Mouse (Mus musculus): ENCODE measurements at regions not wholly inside any gene's neighbourhood (a gene's known extent, or its start where the extent isn't known, plus 50 kb on each side); places are given as distances from the start of the nearest gene placed in this dataset.

DNA sequence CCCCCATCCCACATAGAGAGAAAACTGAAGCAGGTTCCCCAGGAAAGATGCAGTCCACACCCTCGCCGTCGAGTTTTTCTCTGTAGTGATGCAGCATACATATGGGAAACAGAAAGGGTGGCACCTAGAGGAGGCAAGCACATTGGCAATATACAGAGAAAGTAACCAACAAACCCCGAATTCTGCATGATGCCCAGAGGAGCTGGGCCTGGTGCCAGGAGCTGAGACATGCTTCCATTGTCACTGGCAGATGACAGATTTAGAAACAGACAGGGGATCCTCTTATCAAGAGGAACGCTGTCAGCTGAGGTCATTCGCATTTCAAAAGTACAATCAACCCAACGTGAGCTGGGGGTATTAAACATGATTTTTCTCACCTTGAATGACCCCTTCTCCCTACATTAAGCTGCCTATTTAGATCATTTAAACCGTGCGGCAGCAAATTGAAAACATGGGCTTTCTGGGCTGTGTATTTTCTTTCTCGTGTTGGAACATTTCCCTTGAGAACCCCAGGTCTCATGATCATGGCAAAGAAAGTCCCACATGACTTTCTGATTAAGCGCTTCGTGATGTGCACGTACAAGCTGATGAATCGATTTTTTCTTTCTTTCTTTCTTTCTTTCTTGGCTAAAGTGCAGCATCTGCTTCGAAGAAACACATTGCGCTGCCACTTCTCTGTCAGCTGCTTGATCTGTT lies 118.4 kb upstream of the Rnaseh2b start:
- no peak overlapping the region; the same call in 1 of the 2 replicates for H3K4me2 ChIP-seq (ENCODE audit: low read depth, low read length)
- H3K36me3 ChIP-seq (ENCODE audit: control insufficient read depth, insufficient read depth, low read length), result no peaks in the 10 kb centered on the region
- ATAC-seq (ENCODE audit: low read depth), result no peak
- 37% methylated on average over 16 of the region's 16 CpGs for WGBS
- no peaks in the 10 kb centered on the region for H3K9me3 ChIP-seq (ENCODE audit: control insufficient read depth, low read length)
- H3K27ac ChIP-seq (replicated peaks; ENCODE audit: low read depth, low read length), result peak overlapping the region; percentile 61
- no peak overlapping the region for H3K9ac ChIP-seq (ENCODE audit: low read depth, low read length)
- H3K4me1 ChIP-seq (ENCODE audit: control insufficient read depth, insufficient read depth, low read length), result peaks cover 35% of the 10 kb centered on the region
- H3K27me3 ChIP-seq (replicated peaks; ENCODE audit: control insufficient read depth, insufficient read depth, low read length), result no peaks in the 10 kb centered on the region
- peak; percentile 68 for DNase-seq (ENCODE audit: low spot score)
- no peak overlapping the region for H3K4me3 ChIP-seq (ENCODE audit: low read depth, low read length)

DNA sequence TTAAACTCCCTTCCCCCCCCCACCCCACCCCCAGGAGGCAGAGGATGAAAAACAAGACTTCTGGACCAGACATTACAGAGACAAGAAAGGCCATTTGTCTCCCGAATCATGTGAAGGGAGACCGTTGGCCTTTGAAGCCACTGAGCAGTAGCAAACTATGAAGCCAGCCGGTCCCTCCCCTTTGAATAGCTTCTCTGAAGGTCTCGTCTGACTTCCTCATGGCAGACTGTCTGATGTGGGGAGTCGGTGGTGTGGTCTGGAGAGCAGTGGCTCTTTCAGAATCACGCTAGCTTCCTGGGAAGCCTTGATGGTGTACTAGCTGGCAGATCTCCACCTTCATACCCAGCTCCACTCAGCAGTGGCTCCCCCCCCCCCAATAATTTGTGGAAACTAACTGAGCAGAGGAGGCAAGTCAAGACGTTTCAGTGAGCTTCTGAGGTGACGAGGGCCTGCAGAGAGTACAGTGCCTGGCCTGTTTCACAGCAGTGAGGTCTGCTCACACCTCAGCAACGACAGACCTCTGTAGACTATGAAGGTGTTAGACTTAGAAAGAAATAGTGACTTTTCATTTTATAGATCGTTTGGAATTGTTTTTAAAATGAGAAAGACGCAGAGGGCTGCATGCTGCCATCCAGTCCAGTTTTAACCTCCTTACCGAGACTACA lies 116.9 kb upstream of the Rnaseh2b start:
- ATAC-seq (ENCODE audit: low read depth) (no peak), DNase-seq (ENCODE audit: low spot score) (no peak)
- peaks cover 32% of the 10 kb centered on the region for H3K4me1 ChIP-seq (ENCODE audit: control insufficient read depth, insufficient read depth, low read length)
- H3K4me3 ChIP-seq (ENCODE audit: low read depth, low read length), result no peak overlapping the region
- H3K27ac ChIP-seq (replicated peaks; ENCODE audit: low read depth, low read length), result peak overlapping the region; percentile 52; the same call in 1 of the 2 replicates
- H3K4me2 ChIP-seq (ENCODE audit: low read depth, low read length), result no peak overlapping the region
- 49% methylated on average over 12 of the region's 12 CpGs for WGBS
- no peaks in the 10 kb centered on the region for H3K9me3 ChIP-seq (ENCODE audit: control insufficient read depth, low read length)
- H3K9ac ChIP-seq (ENCODE audit: low read depth, low read length), result no peak overlapping the region
- no peaks in the 10 kb centered on the region for H3K36me3 ChIP-seq (ENCODE audit: control insufficient read depth, insufficient read depth, low read length)
- H3K27me3 ChIP-seq (replicated peaks; ENCODE audit: control insufficient read depth, insufficient read depth, low read length), result no peaks in the 10 kb centered on the region

DNA sequence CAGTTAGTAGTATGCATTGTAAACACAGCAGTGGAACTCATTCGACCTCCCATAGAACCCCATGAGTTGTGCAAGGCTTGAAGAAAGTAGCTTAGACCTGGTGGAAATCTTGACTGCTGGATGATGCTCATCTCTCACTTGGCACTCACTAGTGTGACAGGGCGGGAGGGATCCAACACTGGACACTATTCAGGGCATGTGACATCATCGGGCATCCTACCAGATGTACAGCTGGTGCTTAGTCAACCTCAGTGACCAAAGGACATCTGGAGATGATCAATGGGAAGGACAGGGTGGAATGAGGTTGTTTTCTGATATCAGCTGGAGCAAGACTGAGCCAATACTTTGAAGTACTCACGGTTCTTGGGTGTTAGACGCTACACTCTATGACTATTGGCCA lies 114.9 kb upstream of the Rnaseh2b start:
- no peak overlapping the region for H3K4me2 ChIP-seq (ENCODE audit: low read depth, low read length)
- H3K27me3 ChIP-seq (replicated peaks; ENCODE audit: control insufficient read depth, insufficient read depth, low read length), result no peaks in the 10 kb centered on the region
- no peaks in the 10 kb centered on the region for H3K9me3 ChIP-seq (ENCODE audit: control insufficient read depth, low read length)
- no peak overlapping the region for H3K9ac ChIP-seq (ENCODE audit: low read depth, low read length)
- no peak for ATAC-seq (ENCODE audit: low read depth)
- 82% methylated on average over 5 of the region's 5 CpGs for WGBS
- no peak overlapping the region for H3K27ac ChIP-seq (replicated peaks; ENCODE audit: low read depth, low read length)
- H3K36me3 ChIP-seq (ENCODE audit: control insufficient read depth, insufficient read depth, low read length), result no peaks in the 10 kb centered on the region
- H3K4me1 ChIP-seq (ENCODE audit: control insufficient read depth, insufficient read depth, low read length), result peaks cover 23% of the 10 kb centered on the region
- H3K4me3 ChIP-seq (ENCODE audit: low read depth, low read length), result no peak overlapping the region
- DNase-seq (ENCODE audit: low spot score), result no peak

DNA sequence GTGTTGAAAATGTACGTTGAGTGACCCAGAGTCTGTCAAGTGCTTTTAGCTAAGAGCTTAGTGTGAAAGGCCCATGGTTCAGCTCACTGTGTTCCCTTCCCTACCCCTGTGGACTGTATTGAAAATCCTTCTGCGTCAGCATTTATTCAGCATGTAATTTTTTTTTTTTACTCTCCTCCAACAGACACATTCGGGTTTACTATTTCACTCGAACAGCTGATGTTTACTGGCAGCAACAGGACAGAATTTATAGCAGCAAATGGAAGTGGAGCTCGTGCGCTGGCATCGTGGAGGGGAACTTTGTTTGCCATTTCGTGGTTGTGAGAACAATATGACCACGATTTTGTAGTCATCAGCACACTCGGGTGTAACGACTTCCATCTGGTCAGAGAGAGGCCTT lies 105.0 kb upstream of the Rnaseh2b start:
- H3K36me3 ChIP-seq (ENCODE audit: control insufficient read depth, insufficient read depth, low read length), result no peaks in the 10 kb centered on the region
- no peak for ATAC-seq (ENCODE audit: low read depth)
- peak; percentile 60 for DNase-seq (ENCODE audit: low spot score)
- H3K4me2 ChIP-seq (ENCODE audit: low read depth, low read length), result no peak overlapping the region
- no peaks in the 10 kb centered on the region for H3K9me3 ChIP-seq (ENCODE audit: control insufficient read depth, low read length)
- H3K4me1 ChIP-seq (ENCODE audit: control insufficient read depth, insufficient read depth, low read length), result peaks cover 8% of the 10 kb centered on the region; the same call in 1 of the 2 replicates
- no peak overlapping the region for H3K9ac ChIP-seq (ENCODE audit: low read depth, low read length)
- 46% methylated on average over 11 of the region's 11 CpGs for WGBS
- peak overlapping the region; percentile 57; the same call in 1 of the 2 replicates for H3K27ac ChIP-seq (replicated peaks; ENCODE audit: low read depth, low read length)
- H3K27me3 ChIP-seq (replicated peaks; ENCODE audit: control insufficient read depth, insufficient read depth, low read length), result no peaks in the 10 kb centered on the region
- H3K4me3 ChIP-seq (ENCODE audit: low read depth, low read length), result no peak overlapping the region

DNA sequence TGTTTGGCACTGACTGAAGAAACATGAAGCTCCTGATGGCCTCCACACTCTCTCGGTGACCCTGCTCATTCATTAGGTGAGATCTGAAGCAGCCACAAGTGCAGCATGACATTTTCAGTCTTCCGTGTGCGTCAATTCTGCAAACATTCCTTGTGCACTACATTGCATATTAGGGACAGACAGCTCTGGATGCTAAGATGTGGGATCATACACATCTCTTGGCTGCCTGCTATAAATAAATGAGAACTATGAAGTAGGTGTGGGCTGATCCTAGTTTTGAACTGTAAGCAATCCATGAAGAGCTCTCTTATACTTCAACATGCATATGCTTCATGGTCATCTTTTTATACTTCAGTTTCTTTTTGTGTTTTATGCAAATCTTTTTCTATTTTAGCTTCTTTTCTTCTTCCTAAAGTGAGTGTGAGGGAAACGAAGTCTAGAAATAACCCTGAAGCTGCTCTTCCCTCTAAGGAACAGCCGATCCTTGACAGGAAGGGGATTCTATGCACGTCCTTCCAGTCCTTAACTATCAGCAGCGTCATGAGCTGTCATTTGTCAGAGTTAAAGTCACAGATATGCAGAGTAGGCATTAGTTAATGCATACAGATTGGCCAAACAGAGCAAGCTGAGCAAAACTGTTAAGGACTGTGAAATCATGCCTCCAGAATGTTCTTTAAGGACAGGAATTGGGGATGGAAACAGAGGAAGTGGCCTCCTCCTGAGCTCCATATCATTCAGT lies 104.1 kb upstream of the Rnaseh2b start:
- 59% methylated on average over 7 of the region's 7 CpGs for WGBS
- DNase-seq (ENCODE audit: low spot score) (peak; percentile 21), ATAC-seq (ENCODE audit: low read depth) (no peak)
- Histone ChIP-seq H3K9ac (ENCODE audit: low read depth, low read length) (no peak overlapping the region), H3K27ac (replicated peaks; ENCODE audit: low read depth, low read length) (no peak overlapping the region), H3K9me3 (ENCODE audit: control insufficient read depth, low read length) (no peaks in the 10 kb centered on the region), H3K36me3 (ENCODE audit: control insufficient read depth, insufficient read depth, low read length) (no peaks in the 10 kb centered on the region), H3K4me3 (ENCODE audit: low read depth, low read length) (no peak overlapping the region), H3K4me2 (ENCODE audit: low read depth, low read length) (no peak overlapping the region), H3K27me3 (replicated peaks; ENCODE audit: control insufficient read depth, insufficient read depth, low read length) (no peaks in the 10 kb centered on the region), H3K4me1 (ENCODE audit: control insufficient read depth, insufficient read depth, low read length) (peaks cover 12% of the 10 kb centered on the region)

DNA sequence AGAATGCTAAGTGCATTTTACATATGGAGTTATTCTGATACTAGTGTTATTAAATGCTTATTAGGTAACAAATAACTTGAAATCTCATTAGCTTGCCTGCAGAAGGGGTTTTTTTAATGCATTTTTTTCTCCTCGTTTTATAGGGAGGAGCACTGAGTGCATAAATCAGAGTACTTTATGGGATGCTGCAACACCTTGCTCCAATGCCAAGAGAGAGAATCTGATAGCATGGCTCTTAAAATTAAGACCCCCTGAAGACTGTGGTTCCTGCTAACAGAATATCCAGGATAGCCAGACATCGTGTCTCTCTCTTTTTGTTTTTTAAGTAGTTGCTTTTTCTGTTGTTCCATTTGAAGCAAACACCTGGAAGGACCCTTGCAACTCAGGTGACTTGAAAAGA lies 100.8 kb upstream of the Rnaseh2b start:
- Histone ChIP-seq H3K4me1 (ENCODE audit: control insufficient read depth, insufficient read depth, low read length) (peaks cover 19% of the 10 kb centered on the region), H3K9ac (ENCODE audit: low read depth, low read length) (no peak overlapping the region), H3K4me2 (ENCODE audit: low read depth, low read length) (no peak overlapping the region), H3K36me3 (ENCODE audit: control insufficient read depth, insufficient read depth, low read length) (no peaks in the 10 kb centered on the region), H3K27me3 (replicated peaks; ENCODE audit: control insufficient read depth, insufficient read depth, low read length) (no peaks in the 10 kb centered on the region), H3K4me3 (ENCODE audit: low read depth, low read length) (no peak overlapping the region), H3K27ac (replicated peaks; ENCODE audit: low read depth, low read length) (no peak overlapping the region), H3K9me3 (ENCODE audit: control insufficient read depth, low read length) (no peaks in the 10 kb centered on the region)
- ATAC-seq (ENCODE audit: low read depth), result no peak
- 66% methylated on average over 2 of the region's 2 CpGs for WGBS
- DNase-seq (ENCODE audit: low spot score), result no peak

DNA sequence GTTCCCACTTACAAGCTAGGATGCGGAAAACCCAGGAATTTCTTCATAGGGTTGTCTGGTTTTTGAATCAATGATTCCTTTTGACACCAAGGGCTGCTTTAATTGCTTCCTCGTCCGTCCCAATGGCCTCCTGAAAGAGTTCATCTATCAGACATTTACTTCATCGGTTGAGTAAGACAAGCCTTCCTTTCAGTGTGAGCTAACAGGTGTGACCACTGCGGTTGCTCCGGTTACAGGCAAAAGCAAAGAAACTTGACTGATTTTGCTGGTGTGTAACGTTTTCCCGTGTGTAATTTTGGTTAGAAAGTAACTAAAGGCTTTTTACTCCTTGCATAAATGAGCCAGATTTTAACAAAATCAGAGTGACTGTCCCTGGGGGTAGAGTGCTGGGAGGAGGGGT lies 99.6 kb upstream of the Rnaseh2b start:
- Histone ChIP-seq H3K4me3 (ENCODE audit: low read depth, low read length) (no peak overlapping the region), H3K27me3 (replicated peaks; ENCODE audit: control insufficient read depth, insufficient read depth, low read length) (no peaks in the 10 kb centered on the region), H3K27ac (replicated peaks; ENCODE audit: low read depth, low read length) (peak overlapping the region; percentile 36; the same call in 1 of the 2 replicates), H3K9ac (ENCODE audit: low read depth, low read length) (no peak overlapping the region), H3K36me3 (ENCODE audit: control insufficient read depth, insufficient read depth, low read length) (no peaks in the 10 kb centered on the region), H3K4me2 (ENCODE audit: low read depth, low read length) (no peak overlapping the region), H3K4me1 (ENCODE audit: control insufficient read depth, insufficient read depth, low read length) (peaks cover 22% of the 10 kb centered on the region; the same call in 1 of the 2 replicates), H3K9me3 (ENCODE audit: control insufficient read depth, low read length) (no peaks in the 10 kb centered on the region)
- peak; percentile 44; the same call in 1 of the 2 replicates for ATAC-seq (ENCODE audit: low read depth)
- 38% methylated on average over 8 of the region's 8 CpGs for WGBS
- peak; percentile 58 for DNase-seq (ENCODE audit: low spot score)

DNA sequence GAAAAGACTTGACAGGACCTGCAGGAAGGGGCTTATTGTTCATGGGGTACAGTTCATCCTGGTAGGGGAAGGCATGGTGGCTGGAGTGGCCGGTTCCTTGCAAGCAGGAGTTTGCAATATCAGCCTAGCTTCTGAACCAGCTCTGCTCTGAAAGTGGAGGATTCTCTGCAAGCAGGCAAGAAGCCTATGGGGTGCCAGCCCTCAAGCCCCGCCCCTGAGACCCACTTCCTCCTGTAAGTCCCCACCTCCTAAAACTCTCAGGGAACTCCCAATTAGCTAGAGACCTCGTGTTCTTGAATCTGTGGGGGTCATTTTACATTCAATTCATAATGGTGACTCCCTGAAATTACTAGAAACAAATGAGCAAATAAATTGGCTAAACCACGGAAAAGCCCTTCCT lies 99.0 kb upstream of the Rnaseh2b start:
- Histone ChIP-seq H3K4me3 (ENCODE audit: low read depth, low read length) (no peak overlapping the region), H3K36me3 (ENCODE audit: control insufficient read depth, insufficient read depth, low read length) (no peaks in the 10 kb centered on the region), H3K27ac (replicated peaks; ENCODE audit: low read depth, low read length) (peak overlapping the region; percentile 36; the same call in 1 of the 2 replicates), H3K9ac (ENCODE audit: low read depth, low read length) (no peak overlapping the region), H3K4me1 (ENCODE audit: control insufficient read depth, insufficient read depth, low read length) (peaks cover 18% of the 10 kb centered on the region; the same call in 1 of the 2 replicates), H3K4me2 (ENCODE audit: low read depth, low read length) (no peak overlapping the region), H3K27me3 (replicated peaks; ENCODE audit: control insufficient read depth, insufficient read depth, low read length) (no peaks in the 10 kb centered on the region), H3K9me3 (ENCODE audit: control insufficient read depth, low read length) (no peaks in the 10 kb centered on the region)
- no peak for DNase-seq (ENCODE audit: low spot score)
- no peak for ATAC-seq (ENCODE audit: low read depth)
- 46% methylated on average over 4 of the region's 4 CpGs for WGBS

Data from embryonic facial prominence, embryonic 14.5 days (tissue).